Mouse (Mus musculus): ENCODE measurements around the gene Ptgr1. TPM values are rescaled to one million over a fixed set of nuclear protein-coding genes. Genes with fewer than 3 reads are reported as not detected.

Gene Ptgr1
- polyA plus RNA-seq, 1 experiment = 3.5 TPM

DNA sequence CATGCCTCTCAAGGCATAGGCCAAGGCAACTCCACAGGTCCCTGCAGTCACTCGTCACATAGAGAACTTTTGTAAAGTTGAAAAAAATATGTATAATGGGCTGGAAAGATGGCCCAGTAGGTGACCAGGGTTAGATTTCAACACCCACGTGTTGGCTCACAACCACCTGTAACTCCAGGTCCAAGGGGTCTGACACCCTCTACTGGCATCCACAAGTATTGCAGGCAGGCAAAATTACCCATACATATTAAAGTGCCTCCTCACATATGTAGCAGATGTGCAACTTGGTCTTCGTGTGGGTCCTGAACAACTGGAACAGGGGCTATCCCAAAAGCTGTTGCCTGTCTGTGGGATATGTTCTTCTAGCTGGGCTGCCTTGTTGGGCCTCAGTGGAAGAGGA, 59.3 kb downstream of the Ptgr1 start:
- Histone ChIP-seq H3K27ac (ENCODE audit: insufficient read depth, low read depth, low read length) (no peak overlapping the region), H3K4me1 (ENCODE audit: control insufficient read depth, insufficient read depth, low read length) (no peaks in the 10 kb centered on the region), H3K4me3 (ENCODE audit: insufficient read depth, low read depth, low read length) (no peak overlapping the region), H3K27me3 (replicated peaks; ENCODE audit: control insufficient read depth, insufficient read depth, low read length) (no peaks in the 10 kb centered on the region), H3K36me3 (ENCODE audit: control insufficient read depth, insufficient read depth, low read length) (no peaks in the 10 kb centered on the region)
- WGBS = 75% methylated on average over 3 of the region's 3 CpGs
- no peak for TF ChIP-seq POLR2A (IDR thresholded peaks at IDR 0.05; ENCODE audit: low read depth, low read length)
- TF ChIP-seq CTCF (conservative IDR thresholded peaks at IDR 0.05; ENCODE audit: insufficient read depth, insufficient read length, low read depth, low read length) = peak; percentile 41
- no peak for DNase-seq

DNA sequence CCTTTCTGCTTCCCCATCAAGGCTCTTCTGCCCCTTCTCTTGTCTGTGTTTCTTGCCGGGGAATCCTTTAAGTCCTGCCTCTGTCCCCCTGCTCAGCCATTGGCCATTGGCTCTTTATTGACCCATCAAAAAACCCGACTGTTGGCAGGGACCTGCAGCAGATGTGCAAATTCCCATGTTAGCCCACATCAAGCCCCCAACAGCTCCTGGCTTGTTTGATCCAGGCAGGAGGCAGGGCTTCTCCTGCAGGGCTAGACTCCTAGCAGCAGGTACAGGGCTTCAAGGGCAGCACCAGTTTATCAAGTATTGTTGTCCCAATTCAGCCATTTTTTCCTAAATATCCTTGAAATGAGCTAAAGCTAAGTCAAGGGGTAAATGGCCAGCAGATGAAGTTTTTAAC, 60.8 kb downstream of the Ptgr1 start:
- Histone ChIP-seq H3K27me3 (replicated peaks; ENCODE audit: control insufficient read depth, insufficient read depth, low read length) (no peaks in the 10 kb centered on the region), H3K4me3 (ENCODE audit: insufficient read depth, low read depth, low read length) (no peak overlapping the region), H3K36me3 (ENCODE audit: control insufficient read depth, insufficient read depth, low read length) (no peaks in the 10 kb centered on the region), H3K27ac (ENCODE audit: insufficient read depth, low read depth, low read length) (no peak overlapping the region), H3K4me1 (ENCODE audit: control insufficient read depth, insufficient read depth, low read length) (no peaks in the 10 kb centered on the region)
- DNase-seq = no peak
- 31% methylated on average over 2 of the region's 2 CpGs for WGBS
- TF ChIP-seq POLR2A (IDR thresholded peaks at IDR 0.05; ENCODE audit: low read depth, low read length) (no peak), CTCF (conservative IDR thresholded peaks at IDR 0.05; ENCODE audit: insufficient read depth, insufficient read length, low read depth, low read length) (no peak)

GRCm38 (mm10) chr4:58925664-58926063, 61.3 kb downstream of the Ptgr1 start:
- no peaks in the 10 kb centered on the region for H3K36me3 ChIP-seq (ENCODE audit: control insufficient read depth, insufficient read depth, low read length)
- H3K4me1 ChIP-seq (ENCODE audit: control insufficient read depth, insufficient read depth, low read length) = no peaks in the 10 kb centered on the region
- no peak overlapping the region for H3K27ac ChIP-seq (ENCODE audit: insufficient read depth, low read depth, low read length)
- DNase-seq = no peak
- H3K4me3 ChIP-seq (ENCODE audit: insufficient read depth, low read depth, low read length) = no peak overlapping the region
- WGBS = 46% methylated on average over 5 of the region's 5 CpGs
- TF ChIP-seq CTCF (conservative IDR thresholded peaks at IDR 0.05; ENCODE audit: insufficient read depth, insufficient read length, low read depth, low read length) (no peak), POLR2A (IDR thresholded peaks at IDR 0.05; ENCODE audit: low read depth, low read length) (no peak)
- no peaks in the 10 kb centered on the region for H3K27me3 ChIP-seq (replicated peaks; ENCODE audit: control insufficient read depth, insufficient read depth, low read length)

GRCm38 (mm10) chr4:58923933-58924332, 63.0 kb downstream of the Ptgr1 start:
- no peak overlapping the region for H3K4me3 ChIP-seq (ENCODE audit: insufficient read depth, low read depth, low read length)
- no peak overlapping the region for H3K27ac ChIP-seq (ENCODE audit: insufficient read depth, low read depth, low read length)
- H3K4me1 ChIP-seq (ENCODE audit: control insufficient read depth, insufficient read depth, low read length) = no peaks in the 10 kb centered on the region
- no peaks in the 10 kb centered on the region for H3K27me3 ChIP-seq (replicated peaks; ENCODE audit: control insufficient read depth, insufficient read depth, low read length)
- no peak for TF ChIP-seq CTCF (conservative IDR thresholded peaks at IDR 0.05; ENCODE audit: insufficient read depth, insufficient read length, low read depth, low read length)
- TF ChIP-seq POLR2A (IDR thresholded peaks at IDR 0.05; ENCODE audit: low read depth, low read length) = no peak
- WGBS = 75% methylated on average over 2 of the region's 2 CpGs
- DNase-seq = no peak
- no peaks in the 10 kb centered on the region for H3K36me3 ChIP-seq (ENCODE audit: control insufficient read depth, insufficient read depth, low read length)

Other genes with a start within 250 kb of the Ptgr1 start
- not detected in 2 replicates for gene Olfr267, start 199.4 kb downstream of the Ptgr1 start, polyA plus RNA-seq (2012; rRNA removed)
- 10.4 and 11.4 TPM in 2 replicates for gene Ecpas, start 74.4 kb downstream of the Ptgr1 start, polyA plus RNA-seq (2012; rRNA removed)
- gene Zkscan16, start 43.5 kb downstream of the Ptgr1 start, polyA plus RNA-seq (2012; rRNA removed) = 0.11 TPM in 1 of 2 replicates, not detected in the other
- 2.7 and 3.1 TPM in 2 replicates for gene Dnajc25, start 7.9 kb upstream of the Ptgr1 start, polyA plus RNA-seq (2012; rRNA removed)
- gene Gm20503, start 16.1 kb upstream of the Ptgr1 start, polyA plus RNA-seq (2012; rRNA removed) = not detected in 2 replicates
- 6.4 and 7.1 TPM in 2 replicates for gene Gng10, start 48.0 kb upstream of the Ptgr1 start, polyA plus RNA-seq (2012; rRNA removed)
- not detected in 2 replicates for gene AI481877, start 151.9 kb upstream of the Ptgr1 start, polyA plus RNA-seq (2012; rRNA removed)
- 7.4 and 11.6 TPM in 2 replicates for gene Ugcg, start 202.1 kb upstream of the Ptgr1 start, polyA plus RNA-seq (2012; rRNA removed)

Data from kidney, adult 2 months (tissue).